Mouse (Mus musculus): Measurements from ENCODE around the gene Spire2. TPM values are rescaled to one million over a fixed set of nuclear protein-coding genes. Genes with fewer than 3 reads are reported as not detected.
"Not testable (repeated sequence)": the region's sequence is repeated elsewhere in the genome, so short reads cannot be mapped to it uniquely, and the experiment has no call there.

Spire2 gene
- 19.9 and 21.8 TPM in 2 replicates for polyA plus RNA-seq (2016; fragmentation: Nextera tagmentation; extraction: Ambion mirVana)

GRCm38 (mm10) chr8:123332262-123333090 lies at the start of gene Spire2:
Spire2 (plus strand) TSS chr8:123332713.
- H3K4me1 ChIP-seq: peaks cover 26% of the 10 kb centered on the region
- peak within 1 kb of the TSS; percentile 86 for H3K4me3 ChIP-seq (replicated peaks)
- peak within 1 kb of the TSS; percentile 90 for H3K27ac ChIP-seq
- H3K9me3 ChIP-seq: no peaks in the 10 kb centered on the region
- peak; percentile 92 for ATAC-seq (ENCODE audit: low FRiP score)
- H3K9ac ChIP-seq: peak within 1 kb of the TSS; percentile 83
- WGBS: 2% methylated on average over 81 of the region's 85 CpGs
- peak within 1 kb of the TSS; percentile 84 for H3K4me2 ChIP-seq
- no peaks in the 10 kb centered on the region for H3K36me3 ChIP-seq (replicated peaks)
- H3K27me3 ChIP-seq: 0 out of 2 replicates have a peak, but pooled peaks cover 6% of the 10 kb centered on the region

GRCm38 (mm10) chr8:123282994-123283393 lies 49.5 kb upstream of the Spire2 start:
- H3K4me2 ChIP-seq; H3K27ac ChIP-seq; H3K27me3 ChIP-seq; H3K9me3 ChIP-seq; ATAC-seq (ENCODE audit: low FRiP score); H3K9ac ChIP-seq; H3K4me1 ChIP-seq; H3K4me3 ChIP-seq (replicated peaks): not testable (repeated sequence)
- WGBS: 89% methylated on average over 5 of the region's 6 CpGs
- H3K36me3 ChIP-seq (replicated peaks): peaks cover 51% of the 10 kb centered on the region

- H3K4me3 ChIP-seq (replicated peaks): no peak overlapping the region
- no peak overlapping the region for H3K9ac ChIP-seq
- no peak overlapping the region for H3K27ac ChIP-seq
- H3K4me1 ChIP-seq: no peaks in the 10 kb centered on the region
- H3K4me2 ChIP-seq: no peak overlapping the region
- H3K27me3 ChIP-seq: no peaks in the 10 kb centered on the region
- no peak for ATAC-seq (ENCODE audit: low FRiP score)
- 93% methylated on average over 7 of the region's 7 CpGs for WGBS
- H3K9me3 ChIP-seq: no peaks in the 10 kb centered on the region
- H3K36me3 ChIP-seq (replicated peaks): peaks cover 52% of the 10 kb centered on the region
These were observed 48.5 kb upstream of the Spire2 start for GRCm38 (mm10) chr8:123283991-123284390.

GRCm38 (mm10) chr8:123284493-123284892 lies 48.0 kb upstream of the Spire2 start:
- Histone ChIP-seq H3K36me3 (replicated peaks) (peaks cover 57% of the 10 kb centered on the region), H3K4me3 (replicated peaks) (no peak overlapping the region), H3K4me2 (no peak overlapping the region), H3K4me1 (no peaks in the 10 kb centered on the region), H3K27ac (no peak overlapping the region), H3K27me3 (no peaks in the 10 kb centered on the region), H3K9me3 (no peaks in the 10 kb centered on the region), H3K9ac (no peak overlapping the region)
- ATAC-seq (ENCODE audit: low FRiP score): no peak
- 93% methylated on average over 5 of the region's 5 CpGs for WGBS

- peaks cover 48% of the 10 kb centered on the region for H3K36me3 ChIP-seq (replicated peaks)
- H3K27ac ChIP-seq: no peak overlapping the region
- 95% methylated on average over 17 of the region's 17 CpGs for WGBS
- no peak for ATAC-seq (ENCODE audit: low FRiP score)
- H3K27me3 ChIP-seq: no peaks in the 10 kb centered on the region
- H3K4me1 ChIP-seq: no peaks in the 10 kb centered on the region
- H3K9me3 ChIP-seq: no peaks in the 10 kb centered on the region
- H3K4me2 ChIP-seq: no peak overlapping the region
- no peak overlapping the region for H3K4me3 ChIP-seq (replicated peaks)
- no peak overlapping the region for H3K9ac ChIP-seq
These were observed 45.2 kb upstream of the Spire2 start for GRCm38 (mm10) chr8:123287362-123287761.

- no peak for ATAC-seq (ENCODE audit: low FRiP score)
- no peaks in the 10 kb centered on the region for H3K4me1 ChIP-seq
- H3K9me3 ChIP-seq: no peaks in the 10 kb centered on the region
- no peaks in the 10 kb centered on the region for H3K27me3 ChIP-seq
- 66% methylated on average over 4 of the region's 4 CpGs for WGBS
- no peak overlapping the region for H3K9ac ChIP-seq
- no peak overlapping the region for H3K4me3 ChIP-seq (replicated peaks)
- H3K36me3 ChIP-seq (replicated peaks): peaks cover 59% of the 10 kb centered on the region
- no peak overlapping the region for H3K4me2 ChIP-seq
- H3K27ac ChIP-seq: no peak overlapping the region
These were observed 42.3 kb upstream of the Spire2 start for GRCm38 (mm10) chr8:123290166-123290565.

GRCm38 (mm10) chr8:123290679-123291078 lies 41.8 kb upstream of the Spire2 start:
- 94% methylated on average over 8 of the region's 8 CpGs for WGBS
- H3K36me3 ChIP-seq (replicated peaks): peaks cover 64% of the 10 kb centered on the region
- no peak for ATAC-seq (ENCODE audit: low FRiP score)

GRCm38 (mm10) chr8:123291716-123292115 lies 40.8 kb upstream of the Spire2 start:
- Histone ChIP-seq H3K27ac (no peak overlapping the region), H3K27me3 (no peaks in the 10 kb centered on the region), H3K4me2 (no peak overlapping the region), H3K9me3 (no peaks in the 10 kb centered on the region), H3K36me3 (replicated peaks) (peaks cover 74% of the 10 kb centered on the region), H3K4me1 (no peaks in the 10 kb centered on the region), H3K9ac (no peak overlapping the region), H3K4me3 (replicated peaks) (no peak overlapping the region)
- 85% methylated on average over 8 of the region's 8 CpGs for WGBS
- no peak for ATAC-seq (ENCODE audit: low FRiP score)

More at GRCm38 (mm10) chr8:123290679-123291078, 41.8 kb upstream of the Spire2 start:
- Histone ChIP-seq H3K27me3 (no peaks in the 10 kb centered on the region), H3K9me3 (no peaks in the 10 kb centered on the region), H3K4me2 (no peak overlapping the region), H3K27ac (no peak overlapping the region), H3K9ac (no peak overlapping the region), H3K4me3 (replicated peaks) (no peak overlapping the region), H3K4me1 (no peaks in the 10 kb centered on the region)

- Histone ChIP-seq H3K36me3 (replicated peaks) (peaks cover 74% of the 10 kb centered on the region), H3K9ac (no peak overlapping the region)
- 91% methylated on average over 3 of the region's 3 CpGs for WGBS
These were observed 40.2 kb upstream of the Spire2 start for GRCm38 (mm10) chr8:123292281-123292680.

GRCm38 (mm10) chr8:123292785-123293184 lies 39.7 kb upstream of the Spire2 start:
- Histone ChIP-seq H3K9me3 (no peaks in the 10 kb centered on the region), H3K4me1 (no peaks in the 10 kb centered on the region), H3K4me2 (no peak overlapping the region), H3K9ac (no peak overlapping the region), H3K27ac (no peak overlapping the region), H3K4me3 (replicated peaks) (no peak overlapping the region), H3K36me3 (replicated peaks) (peaks cover 72% of the 10 kb centered on the region), H3K27me3 (no peaks in the 10 kb centered on the region)
- 90% methylated on average over 2 of the region's 2 CpGs for WGBS
- ATAC-seq (ENCODE audit: low FRiP score): no peak

More at GRCm38 (mm10) chr8:123292281-123292680, 40.2 kb upstream of the Spire2 start:
- no peaks in the 10 kb centered on the region for H3K9me3 ChIP-seq
- H3K4me3 ChIP-seq (replicated peaks): no peak overlapping the region
- H3K27ac ChIP-seq: no peak overlapping the region
- no peaks in the 10 kb centered on the region for H3K27me3 ChIP-seq
- no peaks in the 10 kb centered on the region for H3K4me1 ChIP-seq
- ATAC-seq (ENCODE audit: low FRiP score): no peak
- no peak overlapping the region for H3K4me2 ChIP-seq

GRCm38 (mm10) chr8:123298301-123298700 lies 34.2 kb upstream of the Spire2 start:
- H3K27me3 ChIP-seq: no peaks in the 10 kb centered on the region
- H3K27ac ChIP-seq: no peak overlapping the region
- H3K9ac ChIP-seq: no peak overlapping the region
- no peak overlapping the region for H3K4me2 ChIP-seq
- H3K9me3 ChIP-seq: no peaks in the 10 kb centered on the region
- H3K36me3 ChIP-seq (replicated peaks): peaks cover 47% of the 10 kb centered on the region
- ATAC-seq (ENCODE audit: low FRiP score): no peak
- H3K4me1 ChIP-seq: no peaks in the 10 kb centered on the region
- WGBS: 94% methylated on average over 11 of the region's 11 CpGs
- no peak overlapping the region for H3K4me3 ChIP-seq (replicated peaks)

- H3K36me3 ChIP-seq (replicated peaks): peaks cover 53% of the 10 kb centered on the region
- H3K4me1 ChIP-seq: no peaks in the 10 kb centered on the region
- no peak overlapping the region for H3K4me2 ChIP-seq
- H3K27ac ChIP-seq: no peak overlapping the region
- WGBS: 69% methylated on average over 4 of the region's 4 CpGs
- H3K4me3 ChIP-seq (replicated peaks): no peak overlapping the region
- H3K27me3 ChIP-seq: no peaks in the 10 kb centered on the region
- no peaks in the 10 kb centered on the region for H3K9me3 ChIP-seq
- no peak overlapping the region for H3K9ac ChIP-seq
- ATAC-seq (ENCODE audit: low FRiP score): no peak
These were observed 23.8 kb upstream of the Spire2 start for GRCm38 (mm10) chr8:123308738-123309137.

Data from forebrain, embryonic 12.5 days (tissue).